Mouse (Mus musculus) forebrain, embryonic 13.5 days (tissue): Measurements from ENCODE around the gene Iqsec1. TPM values are rescaled to one million over a fixed set of nuclear protein-coding genes. Genes with fewer than 3 reads are reported as not detected.
"Not testable (repeated sequence)": the region's sequence is repeated elsewhere in the genome, so short reads cannot be mapped to it uniquely, and the experiment has no call there.

Experiments used
- ATAC-seq: fragments of 200-750 bp; cut with Nextera tagmentation; 2 replicates; pipeline ENCODE4 v1.8.0; 2017
- H3K27ac ChIP-seq: fragments of 300-500 bp; sonication (generic); 2 replicates; pipeline ENCODE4 v1.5.1; 2015; ENCODE audit warnings: inconsistent platforms, mild to moderate bottlenecking, moderate library complexity
- H3K27me3 ChIP-seq: fragments of 300-500 bp; sonication (generic); 2 replicates; pipeline ENCODE4 v1.6.1; 2015; ENCODE audit warnings: mild to moderate bottlenecking, inconsistent platforms
- H3K36me3 ChIP-seq: fragments of 300-500 bp; sonication (generic); 2 replicates; pipeline ENCODE4 v1.6.1; 2015; ENCODE audit warnings: mild to moderate bottlenecking, inconsistent platforms; ENCODE audit not compliant: poor library complexity, severe bottlenecking
- H3K4me1 ChIP-seq: fragments of 300-500 bp; sonication (generic); 2 replicates; pipeline ENCODE4 v1.6.1; 2015; ENCODE audit warnings: inconsistent platforms
- H3K4me2 ChIP-seq: fragments of 300-500 bp; sonication (generic); 2 replicates; pipeline ENCODE4 v1.6.1; 2015; ENCODE audit warnings: inconsistent platforms, mild to moderate bottlenecking, moderate library complexity
- H3K4me3 ChIP-seq: fragments of 300-500 bp; sonication (generic); 2 replicates; pipeline ENCODE4 v1.5.1; 2015; ENCODE audit warnings: mild to moderate bottlenecking, inconsistent platforms
- H3K9ac ChIP-seq: fragments of 300-500 bp; sonication (generic); 2 replicates; pipeline ENCODE4 v1.6.1; 2015; ENCODE audit warnings: mild to moderate bottlenecking, inconsistent platforms
- H3K9me3 ChIP-seq: fragments of 300-500 bp; sonication (generic); replicated peaks from 2 replicates; pipeline ENCODE4 v1.6.1; 2016; ENCODE audit warnings: inconsistent platforms
- WGBS: fragments of 180-500 bp; shearing (Covaris S2); methylation state at CpG from one replicate; pipeline ENCODE4 v1.1.7; 2015; 5-methylcytosine and 5-hydroxymethylcytosine counted together
- polyA plus RNA-seq: library from polyadenylated mRNA; unstranded; fragments of >200 nt; fragmentation: Nextera tagmentation; extraction: Ambion mirVana; gene quantifications from 2 replicates; pipeline ENCODE4 v1.2.1, GENCODE M21; 2015

The Iqsec1 gene
- polyA plus RNA-seq, 1 experiment from 2014 or later: 10.0 TPM

DNA sequence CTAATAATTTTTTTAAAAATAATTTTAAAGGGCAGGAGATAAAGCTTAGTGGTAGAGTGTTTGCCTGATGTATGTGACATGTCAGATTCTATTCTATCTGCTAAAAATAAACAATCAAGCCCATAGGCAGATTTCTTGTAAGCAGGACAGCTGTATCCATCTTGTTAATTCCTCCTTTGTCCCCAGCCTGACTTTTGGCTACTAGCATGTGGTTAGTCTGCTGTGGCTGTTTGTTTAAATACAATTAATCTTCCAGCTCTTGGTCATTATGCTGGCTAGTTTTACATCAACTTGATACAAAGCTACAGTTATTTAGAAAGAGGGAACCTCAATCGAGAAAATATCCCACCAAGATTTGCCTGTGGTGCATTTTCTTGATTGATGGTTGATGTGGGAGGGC, 337.9 kb downstream of the Iqsec1 start:
- no peak overlapping the region for H3K4me2 ChIP-seq
- H3K9me3 ChIP-seq: no peaks in the 10 kb centered on the region; the same call in 1 of the 2 replicates
- 61% methylated on average over 1 of the region's 1 CpGs for WGBS
- no peak for ATAC-seq
- no peaks in the 10 kb centered on the region for H3K4me1 ChIP-seq
- H3K27ac ChIP-seq: no peak overlapping the region
- no peaks in the 10 kb centered on the region for H3K27me3 ChIP-seq
- H3K4me3 ChIP-seq: no peak overlapping the region
- no peaks in the 10 kb centered on the region for H3K36me3 ChIP-seq
- H3K9ac ChIP-seq: no peak overlapping the region

DNA sequence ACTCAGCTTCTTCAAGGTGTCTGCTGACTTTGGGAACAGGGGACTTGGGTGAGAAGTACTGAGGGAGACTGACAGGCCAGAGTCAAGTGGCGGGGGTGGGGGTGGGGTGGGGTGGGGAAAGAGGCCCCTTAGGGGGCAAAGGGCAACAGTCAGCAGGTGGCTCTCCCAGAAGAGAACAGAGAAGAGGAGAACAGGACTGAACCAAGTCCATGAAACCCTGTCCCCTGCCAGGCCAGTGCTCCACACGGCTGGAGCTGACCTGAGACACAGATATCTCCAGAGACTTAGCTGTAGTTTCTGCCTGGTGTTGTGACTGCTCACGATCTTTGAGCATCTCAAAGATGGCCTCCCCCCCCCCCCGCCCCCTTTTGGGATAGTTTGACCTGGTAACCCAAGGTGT, 339.2 kb downstream of the Iqsec1 start:
- no peak overlapping the region for H3K4me2 ChIP-seq
- H3K27me3 ChIP-seq: no peaks in the 10 kb centered on the region
- no peak overlapping the region for H3K27ac ChIP-seq
- peaks cover 9% of the 10 kb centered on the region for H3K4me1 ChIP-seq
- H3K36me3 ChIP-seq: no peaks in the 10 kb centered on the region
- no peak overlapping the region for H3K9ac ChIP-seq
- ATAC-seq: no peak
- H3K9me3 ChIP-seq: no peaks in the 10 kb centered on the region; the same call in 1 of the 2 replicates
- H3K4me3 ChIP-seq: no peak overlapping the region
- WGBS: 80% methylated on average over 3 of the region's 4 CpGs

- ATAC-seq: no peak
- H3K4me1 ChIP-seq: peaks cover 9% of the 10 kb centered on the region
These were observed 340.1 kb downstream of the Iqsec1 start for GRCm38 (mm10) chr6:90648391-90648790.

GRCm38 (mm10) chr6:90644965-90645364, 343.5 kb downstream of the Iqsec1 start:
- Histone ChIP-seq H3K36me3 (no peaks in the 10 kb centered on the region), H3K27ac (no peak overlapping the region), H3K9ac (no peak overlapping the region), H3K27me3 (no peaks in the 10 kb centered on the region), H3K9me3 (no peaks in the 10 kb centered on the region), H3K4me3 (no peak overlapping the region), H3K4me2 (no peak overlapping the region), H3K4me1 (peaks cover 9% of the 10 kb centered on the region)
- peak; percentile 36; the same call in 1 of the 2 replicates for ATAC-seq
- WGBS: 62% methylated on average over 4 of the region's 4 CpGs

More at GRCm38 (mm10) chr6:90648391-90648790, 340.1 kb downstream of the Iqsec1 start:
- H3K4me3 ChIP-seq: no peak overlapping the region
- WGBS: 87% methylated on average over 6 of the region's 6 CpGs
- no peak overlapping the region for H3K4me2 ChIP-seq
- no peak overlapping the region for H3K27ac ChIP-seq
- no peaks in the 10 kb centered on the region for H3K27me3 ChIP-seq
- H3K36me3 ChIP-seq: no peaks in the 10 kb centered on the region
- no peak overlapping the region for H3K9ac ChIP-seq
- no peaks in the 10 kb centered on the region; the same call in 1 of the 2 replicates for H3K9me3 ChIP-seq

GRCm38 (mm10) chr6:90643057-90643456, 345.4 kb downstream of the Iqsec1 start:
- 90% methylated on average over 3 of the region's 3 CpGs for WGBS
- Histone ChIP-seq H3K9ac (no peak overlapping the region), H3K27ac (no peak overlapping the region), H3K4me1 (peaks cover 9% of the 10 kb centered on the region), H3K27me3 (no peaks in the 10 kb centered on the region), H3K9me3 (no peaks in the 10 kb centered on the region), H3K36me3 (no peaks in the 10 kb centered on the region), H3K4me2 (no peak overlapping the region), H3K4me3 (no peak overlapping the region)
- ATAC-seq: no peak

GRCm38 (mm10) chr6:90635611-90636010, 352.9 kb downstream of the Iqsec1 start:
- no peak overlapping the region for H3K27ac ChIP-seq
- no peaks in the 10 kb centered on the region for H3K4me1 ChIP-seq
- H3K9me3 ChIP-seq: no peaks in the 10 kb centered on the region
- H3K27me3 ChIP-seq: no peaks in the 10 kb centered on the region
- WGBS: 78% methylated on average over 3 of the region's 3 CpGs
- no peaks in the 10 kb centered on the region for H3K36me3 ChIP-seq
- no peak overlapping the region for H3K4me3 ChIP-seq
- no peak overlapping the region for H3K9ac ChIP-seq
- ATAC-seq: no peak
- H3K4me2 ChIP-seq: no peak overlapping the region

- H3K4me1 ChIP-seq: no peaks in the 10 kb centered on the region
- no peak for ATAC-seq
- no peaks in the 10 kb centered on the region for H3K27me3 ChIP-seq
- H3K9ac ChIP-seq: no peak overlapping the region
- WGBS: 46% methylated on average over 4 of the region's 4 CpGs
- H3K9me3 ChIP-seq: no peaks in the 10 kb centered on the region
- no peaks in the 10 kb centered on the region for H3K36me3 ChIP-seq
- no peak overlapping the region for H3K4me3 ChIP-seq
- H3K27ac ChIP-seq: no peak overlapping the region
- no peak overlapping the region for H3K4me2 ChIP-seq
These were observed 353.4 kb downstream of the Iqsec1 start for GRCm38 (mm10) chr6:90635081-90635480.

DNA sequence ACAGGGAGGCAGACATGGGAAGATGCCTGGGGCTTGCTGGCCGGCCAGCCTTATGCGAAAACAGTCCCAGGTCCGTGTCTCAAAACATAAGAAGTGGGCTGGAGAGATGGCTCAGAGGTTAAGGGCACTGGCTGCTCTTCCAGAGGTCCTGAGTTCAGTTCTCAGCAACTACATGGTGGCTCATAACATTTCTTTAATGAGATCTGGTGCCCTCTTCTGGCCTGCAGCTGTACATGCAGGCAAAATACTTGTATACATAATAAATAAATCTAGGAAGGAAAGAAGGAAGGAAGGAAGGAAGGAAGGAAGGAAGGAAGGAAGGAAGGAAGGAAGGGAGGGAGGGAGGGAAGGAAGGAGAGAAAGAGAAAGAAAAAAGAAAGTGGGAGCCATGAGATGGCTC, 356.0 kb downstream of the Iqsec1 start:
- not testable (repeated sequence) for H3K9ac ChIP-seq, H3K4me2 ChIP-seq, H3K27me3 ChIP-seq, ATAC-seq, H3K4me1 ChIP-seq, H3K4me3 ChIP-seq, H3K36me3 ChIP-seq, H3K27ac ChIP-seq, H3K9me3 ChIP-seq
- WGBS: 70% methylated on average over 3 of the region's 3 CpGs

- Histone ChIP-seq H3K27me3 (no peaks in the 10 kb centered on the region), H3K4me3 (no peak overlapping the region), H3K36me3 (no peaks in the 10 kb centered on the region), H3K9ac (no peak overlapping the region), H3K4me2 (no peak overlapping the region), H3K4me1 (no peaks in the 10 kb centered on the region), H3K9me3 (no peaks in the 10 kb centered on the region), H3K27ac (no peak overlapping the region)
- 88% methylated on average over 7 of the region's 7 CpGs for WGBS
- no peak for ATAC-seq
These were observed 358.1 kb downstream of the Iqsec1 start for GRCm38 (mm10) chr6:90630427-90630826.

GRCm38 (mm10) chr6:90629506-90629905, 359.0 kb downstream of the Iqsec1 start:
- H3K9me3 ChIP-seq: no peaks in the 10 kb centered on the region
- H3K36me3 ChIP-seq: no peaks in the 10 kb centered on the region
- H3K27me3 ChIP-seq: no peaks in the 10 kb centered on the region
- 92% methylated on average over 6 of the region's 6 CpGs for WGBS
- H3K27ac ChIP-seq: no peak overlapping the region
- no peak for ATAC-seq
- no peak overlapping the region for H3K9ac ChIP-seq
- no peak overlapping the region for H3K4me3 ChIP-seq
- H3K4me1 ChIP-seq: no peaks in the 10 kb centered on the region
- H3K4me2 ChIP-seq: no peak overlapping the region

DNA sequence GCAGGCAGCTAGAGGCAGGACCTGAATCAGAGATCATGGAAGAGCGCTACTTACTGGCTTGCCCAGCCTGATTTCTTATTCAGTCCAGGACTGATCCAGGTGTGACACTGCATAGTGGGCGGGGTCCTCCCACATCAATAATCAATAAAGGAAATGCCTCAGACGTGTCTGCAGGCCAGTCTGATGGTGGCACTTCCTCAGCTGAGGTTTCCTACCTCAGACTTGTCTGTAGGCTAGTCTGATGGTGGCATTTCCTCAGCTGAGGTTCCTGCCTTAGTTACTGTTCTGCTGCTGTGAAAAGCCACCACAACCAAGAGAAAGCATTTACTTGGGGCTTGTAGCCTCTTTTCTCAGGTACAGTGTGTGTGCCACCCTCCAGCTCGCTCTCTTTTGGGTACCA, 360.9 kb downstream of the Iqsec1 start:
- ATAC-seq: no peak

GRCm38 (mm10) chr6:90625207-90625994, 363.1 kb downstream of the Iqsec1 start:
- Histone ChIP-seq H3K27me3 (no peaks in the 10 kb centered on the region), H3K4me1 (no peaks in the 10 kb centered on the region), H3K27ac (no peak overlapping the region), H3K36me3 (no peaks in the 10 kb centered on the region), H3K4me2 (no peak overlapping the region), H3K9ac (no peak overlapping the region), H3K4me3 (no peak overlapping the region), H3K9me3 (no peaks in the 10 kb centered on the region)
- 74% methylated on average over 7 of the region's 7 CpGs for WGBS
- no peak for ATAC-seq

More for the DNA sequence above, 360.9 kb downstream of the Iqsec1 start:
- Histone ChIP-seq H3K9me3 (no peaks in the 10 kb centered on the region), H3K9ac (no peak overlapping the region), H3K36me3 (no peaks in the 10 kb centered on the region), H3K4me3 (no peak overlapping the region), H3K4me1 (no peaks in the 10 kb centered on the region), H3K27me3 (no peaks in the 10 kb centered on the region), H3K4me2 (no peak overlapping the region), H3K27ac (no peak overlapping the region)
- WGBS: 91% methylated on average over 4 of the region's 4 CpGs

GRCm38 (mm10) chr6:90624733-90625132, 363.8 kb downstream of the Iqsec1 start:
- ATAC-seq: no peak
- Histone ChIP-seq H3K4me3 (no peak overlapping the region), H3K27me3 (no peaks in the 10 kb centered on the region), H3K36me3 (no peaks in the 10 kb centered on the region), H3K9ac (no peak overlapping the region), H3K4me2 (no peak overlapping the region), H3K4me1 (no peaks in the 10 kb centered on the region), H3K9me3 (no peaks in the 10 kb centered on the region), H3K27ac (no peak overlapping the region)
- 74% methylated on average over 11 of the region's 11 CpGs for WGBS
